ENCODE assay signal across 8 mouse cellular contexts in genomic region chr9:114933723-114934171, GRCm38 (mm10). TPM values are rescaled to one million over a fixed set of nuclear protein-coding genes. Genes with fewer than 3 reads are reported as not detected.
A peak's percentile ranks its signal among the peaks of the same experiment; 100 is the strongest.
DNase-seq lines count a peak whose midpoint lies in the region; ATAC-seq and TF ChIP-seq lines count a peak whose summit lies in the region.

Gene Gpd1l, minus strand, starts transcription at chr9:114933987.

- peak within 1 kb of the TSS; percentile 98 for H3K4me2 ChIP-seq in forebrain, embryonic 16.5 days (ENCODE audit: low read length)
- H3K4me2 ChIP-seq in lung, embryonic 14.5 days, result peak within 1 kb of the TSS; percentile 98

- peak within 1 kb of the TSS; percentile 35; the same call in 1 of the 2 replicates for H3K27ac ChIP-seq in forebrain, embryonic 16.5 days (ENCODE audit: low read length)
- H3K27ac ChIP-seq in layer of hippocampus, adult 2 months, result peak within 1 kb of the TSS; percentile 89
- H3K27ac ChIP-seq in lung, embryonic 14.5 days (ENCODE audit: low read depth), result peak within 1 kb of the TSS; percentile 48
- H3K27ac ChIP-seq in olfactory bulb, adult 2 months (ENCODE audit: insufficient read depth, low read depth, low read length), result no peak within 1 kb of the TSS
- H3K27ac ChIP-seq in thymus, adult 2 months (ENCODE audit: control insufficient read depth, insufficient read depth, low read length), result peak within 1 kb of the TSS; percentile 12; the same call in 1 of the 2 replicates

- H3K4me1 ChIP-seq in forebrain, embryonic 16.5 days (replicated peaks; ENCODE audit: control insufficient read depth, insufficient read depth, low read length), result peaks cover 11% of the 10 kb centered on the region
- 0 out of 2 replicates have a peak, but pooled peaks cover 7% of the 10 kb centered on the region for H3K4me1 ChIP-seq in lung, embryonic 14.5 days (ENCODE audit: insufficient read depth)
- peaks cover 14% of the 10 kb centered on the region for H3K4me1 ChIP-seq in olfactory bulb, adult 2 months (ENCODE audit: control insufficient read depth, insufficient read depth, low read length)
- H3K4me1 ChIP-seq in thymus, adult 2 months (replicated peaks; ENCODE audit: control insufficient read depth, insufficient read depth, low read length), result peaks cover 23% of the 10 kb centered on the region

- H3K27me3 ChIP-seq in forebrain, embryonic 16.5 days (replicated peaks; ENCODE audit: control insufficient read depth, insufficient read depth, low read length), result no peaks in the 10 kb centered on the region
- no peaks in the 10 kb centered on the region for H3K27me3 ChIP-seq in lung, embryonic 14.5 days (ENCODE audit: insufficient read depth, low read length)
- no peaks in the 10 kb centered on the region for H3K27me3 ChIP-seq in thymus, adult 2 months (ENCODE audit: control insufficient read depth, insufficient read depth, low read length)

- peak within 1 kb of the TSS; percentile 81 for H3K4me3 ChIP-seq in forebrain, embryonic 16.5 days (replicated peaks; ENCODE audit: low read length)
- peak within 1 kb of the TSS; percentile 69 for H3K4me3 ChIP-seq in layer of hippocampus, adult 2 months
- H3K4me3 ChIP-seq in lung, embryonic 14.5 days (ENCODE audit: low read depth, low read length), result peak within 1 kb of the TSS; percentile 71
- peak within 1 kb of the TSS; percentile 80 for H3K4me3 ChIP-seq in olfactory bulb, adult 2 months (ENCODE audit: insufficient read depth, low read depth, low read length)
- peak within 1 kb of the TSS; percentile 86 for H3K4me3 ChIP-seq in thymus, adult 2 months (ENCODE audit: control insufficient read depth, insufficient read depth, low read length)

- no peaks in the 10 kb centered on the region for H3K9me3 ChIP-seq in forebrain, embryonic 16.5 days (ENCODE audit: control insufficient read depth, low read length)
- no peaks in the 10 kb centered on the region for H3K9me3 ChIP-seq in lung, embryonic 14.5 days (ENCODE audit: low read depth, low read length)

- under 1% methylated on average over 29 of the region's 30 CpGs for WGBS in forebrain, embryonic 16.5 days
- WGBS in lung, embryonic 14.5 days, result under 1% methylated on average over 30 of the region's 30 CpGs
- under 1% methylated on average over 30 of the region's 30 CpGs for WGBS in olfactory bulb, adult 2 months
- WGBS in thymus, adult 2 months, result 1% methylated on average over 30 of the region's 30 CpGs

- intact Hi-C loops in heart, postnatal 36 days (cut with DNase I), result loop anchor here (1.0 to 10.0 kb wide), 3 partner anchors 46 to 289 kb away; partner anchors contain the start of genes Cmtm6 and Cnot10

- TF ChIP-seq POLR2A in olfactory bulb, adult 2 months (IDR thresholded peaks at IDR 0.05; ENCODE audit: insufficient read depth, low read depth, low read length), result peak; percentile 54; the same call in 1 of the 2 replicates
- TF ChIP-seq POLR2A in thymus, adult 2 months (IDR thresholded peaks at IDR 0.05; ENCODE audit: control insufficient read depth, extremely low read depth, insufficient read depth, low read length, poor library complexity), result peak; percentile 71

- peak; percentile 93 for DNase-seq in ES-CJ7 (ENCODE audit: low read depth, low spot score)
- peak; percentile 97 to 99 for DNase-seq in cerebellum, adult 18-20 months
- peak; percentile 95 to 97 for DNase-seq in heart, postnatal 36 days
- peak; percentile 97 for DNase-seq in layer of hippocampus, adult 2 months (ENCODE audit: low spot score in 2 of 2)
- peak; percentile 96 for DNase-seq in lung, embryonic 14.5 days
- DNase-seq in thymus, adult 2 months, result peak; percentile 89

- H3K36me3 ChIP-seq in forebrain, embryonic 16.5 days (ENCODE audit: control insufficient read depth, insufficient read depth), result no peaks in the 10 kb centered on the region
- no peaks in the 10 kb centered on the region for H3K36me3 ChIP-seq in lung, embryonic 14.5 days (ENCODE audit: insufficient read depth)
- no peaks in the 10 kb centered on the region for H3K36me3 ChIP-seq in thymus, adult 2 months (ENCODE audit: control insufficient read depth, insufficient read depth, low read length)

- H3K9ac ChIP-seq in forebrain, embryonic 16.5 days (replicated peaks; ENCODE audit: low read depth, low read length), result peak within 1 kb of the TSS; percentile 84
- H3K9ac ChIP-seq in lung, embryonic 14.5 days, result peak within 1 kb of the TSS; percentile 72

- no peak for TF ChIP-seq CTCF in layer of hippocampus, adult 2 months (conservative IDR thresholded peaks at IDR 0.05)
- no peak for TF ChIP-seq CTCF in lung, embryonic 14.5 days (IDR thresholded peaks at IDR 0.05; ENCODE audit: low read depth)
- TF ChIP-seq CTCF in olfactory bulb, adult 2 months (IDR thresholded peaks at IDR 0.05; ENCODE audit: insufficient read depth, low read depth, low read length), result no peak
- peak; percentile 57; the same call in 1 of the 2 replicates for TF ChIP-seq CTCF in thymus, adult 2 months (IDR thresholded peaks at IDR 0.05; ENCODE audit: borderline replicate concordance, control insufficient read depth, extremely low read depth, insufficient read depth, low read length, poor library complexity)

- peak; percentile 98 for ATAC-seq in forebrain, embryonic 16.5 days
- peak; percentile 99 for ATAC-seq in lung, embryonic 14.5 days (ENCODE audit: insufficient read depth)

RNA-seq across cellular contexts. Expression of gene Gpd1l, which starts in this region (rescaled TPM):
- polyA plus RNA-seq in forebrain, embryonic 16.5 days (2015; fragmentation: Nextera tagmentation; extraction: Ambion mirVana), result 34.4 and 36.1 TPM in 2 replicates
- total RNA-seq in heart, postnatal 36 days (2021), result 10 to 100 TPM; 42.2 to 44.4 TPM
- 10 to 100 TPM; 75.2 to 78.3 TPM for total RNA-seq in layer of hippocampus, adult 2 months (2021)
- 13.0 and 13.9 TPM in 2 replicates for polyA plus RNA-seq in lung, embryonic 14.5 days (2014; fragmentation: Nextera tagmentation; extraction: Ambion mirVana)
- not detected in 2 replicates for polyA plus RNA-seq in olfactory bulb, adult 2 months (2012; ENCODE audit: insufficient read depth, insufficient read length, low replicate concordance, missing spikeins)
- polyA plus RNA-seq in thymus, adult 2 months (2012; rRNA removed), result 22.0 TPM in 2 replicates

Comparison
In these comparisons a context has a peak if more than half of its experiments do, and no peak if none do; other contexts are left out.
1. RNA of gene Gpd1l (polyA plus RNA-seq): 34.4 to 36.1 TPM in forebrain, embryonic 16.5 days, 22.0 TPM in thymus, adult 2 months and 13.0 to 13.9 TPM in lung, embryonic 14.5 days; not detected in olfactory bulb, adult 2 months; every median in the first group is over 10 times any median in the second.
2. Peak in every context shown above with its lines, with median percentiles within 50 percentile points of each other: DNase-seq and H3K4me3 ChIP-seq.